ENCODE assay signal across 10 mouse cellular contexts in the genomic region with DNA sequence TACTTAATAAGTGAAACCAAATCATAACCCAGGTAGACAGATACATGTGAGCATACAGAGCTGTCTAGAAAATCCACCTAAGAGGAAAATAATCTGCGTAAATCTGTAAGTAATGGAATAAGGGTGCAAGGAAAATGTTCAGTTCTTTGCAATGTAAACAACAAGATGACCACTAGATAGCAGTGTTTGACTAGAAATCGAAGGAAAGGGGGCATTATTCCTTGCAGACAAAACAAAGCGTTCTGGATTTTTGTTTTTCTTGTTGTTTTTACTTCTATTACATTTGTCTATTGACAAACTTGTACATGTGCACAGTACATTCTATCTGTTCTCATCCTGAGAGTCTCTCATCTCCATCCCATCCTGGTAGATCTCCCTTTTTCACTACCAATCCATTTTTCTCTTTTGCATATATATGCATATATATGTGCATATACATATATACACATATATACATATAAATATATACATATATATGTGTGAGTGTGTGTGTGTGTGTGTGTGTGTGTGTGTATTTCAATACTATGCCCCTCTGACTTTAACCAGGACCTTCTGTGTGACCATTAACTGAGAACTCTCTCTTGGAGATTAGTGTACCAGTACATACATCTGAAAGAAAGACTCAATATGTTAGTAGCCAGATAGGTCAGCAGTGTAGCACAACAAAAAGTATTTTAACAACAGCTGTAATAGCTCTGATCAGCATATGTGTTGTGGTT.
DNase-seq lines count a peak whose midpoint lies in the region; ATAC-seq and TF ChIP-seq lines count a peak whose summit lies in the region.
"Had no signal": no experiment of that assay in that cellular context is flagged by ENCODE, and none has a peak within 500 bp of the region (broad histone marks: within the 10 kb centered on the region; RNA-seq: fewer than 3 reads in every experiment).

No protein-coding gene starts in this region.

- intact Hi-C loops in gastrocnemius, adult 2 months (cut with DNase I) = no loop called here

- no peak overlapping the region for H3K4me3 ChIP-seq in gastrocnemius, adult 2 months

- H3K27ac ChIP-seq in gastrocnemius, adult 2 months = no peak overlapping the region

- TF ChIP-seq CTCF in gastrocnemius, adult 2 months (IDR thresholded peaks at IDR 0.05) = peak; percentile 37; the same call in 1 of the 2 replicates

- ATAC-seq in common myeloid progenitor, adult 5-6 weeks (replicated peaks; ENCODE audit: low read depth, poor library complexity, severe bottlenecking) = peak; percentile 78; the same call in 1 of the 2 replicates

- no peak for DNase-seq in gastrocnemius, adult 2 months
- no peak for DNase-seq in gastrocnemius, postnatal 4 days (ENCODE audit: low spot score in 2 of 2)
- peak; percentile 34 for DNase-seq in A20 (ENCODE audit: low read depth, low spot score)
- peak; percentile 26 for DNase-seq in mesoderm, embryonic 11.5 days (ENCODE audit: low read depth, low spot score)
- DNase-seq in right cerebral cortex, postnatal 14 days = no peak
- no peak for DNase-seq in cerebellum, adult 11-12 months
- no peak for DNase-seq in urinary bladder, adult 2 months (ENCODE audit: low spot score)
- DNase-seq: kidney, postnatal 10 days; thymus, postnatal 4 days had no signal

Comparison
In these comparisons a context has a peak if more than half of its experiments do, and no peak if none do; other contexts are left out.
1. DNase-seq: peak in A20 (single experiment) and mesoderm, embryonic 11.5 days (single experiment); none in gastrocnemius, adult 2 months (single experiment), gastrocnemius, postnatal 4 days (0 of 2), right cerebral cortex, postnatal 14 days (single experiment), cerebellum, adult 11-12 months (single experiment) and urinary bladder, adult 2 months (single experiment).